Mouse (Mus musculus) C2C12 (cell line): Measurements from ENCODE around the gene Bfsp2.

Source experiments
- CEBPB ChIP-seq: IDR thresholded peaks from one replicate; pipeline ENCODE4 v1.6.1; 2011; ENCODE audit warnings: low read depth, mild to moderate bottlenecking, control low read depth, moderate library complexity
- CTCF ChIP-seq: IDR thresholded peaks from one replicate; pipeline ENCODE4 v1.5.1; 2011; ENCODE audit not compliant: control insufficient read depth, insufficient read depth, insufficient read length
- FOSL1 ChIP-seq: IDR thresholded peaks from one replicate; pipeline ENCODE4 v1.8.0; 2011; ENCODE audit warnings: mild to moderate bottlenecking, low read length; ENCODE audit not compliant: poor library complexity, insufficient read depth, severe bottlenecking
- MAX ChIP-seq: IDR thresholded peaks from one replicate; pipeline ENCODE4 v1.6.1; 2011; ENCODE audit warnings: mild to moderate bottlenecking, control low read depth
- MYOD1 ChIP-seq: IDR thresholded peaks from one replicate; pipeline ENCODE4 v1.6.1; 2011; ENCODE audit warnings: low read depth; ENCODE audit not compliant: control insufficient read depth, insufficient read length
- USF1 ChIP-seq: IDR thresholded peaks from one replicate; pipeline ENCODE4 v1.6.1; 2011; ENCODE audit warnings: low read depth, mild to moderate bottlenecking, control low read depth, moderate library complexity

DNA sequence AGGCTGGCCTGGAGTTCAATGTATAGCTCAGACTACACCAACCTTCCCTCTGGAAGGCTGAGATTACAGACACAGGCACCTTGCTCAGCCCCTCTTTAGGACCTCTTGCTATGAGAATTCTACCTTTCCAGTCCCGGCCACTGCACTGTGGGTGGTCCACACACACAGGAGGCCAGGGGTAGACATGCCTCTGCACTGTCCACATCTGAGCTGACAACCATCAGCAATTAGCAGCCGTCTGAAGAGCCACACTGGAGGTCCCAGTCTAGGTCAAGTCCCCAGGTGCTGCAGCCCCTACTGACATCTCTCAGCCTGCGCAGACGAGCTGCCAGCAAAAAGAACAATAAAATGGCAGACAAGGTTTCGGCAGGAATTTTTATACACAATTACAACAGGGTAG lies 93.6 kb downstream of the Bfsp2 start:
- no peak for TF ChIP-seq USF1
- TF ChIP-seq MAX, result no peak
- TF ChIP-seq CTCF, result no peak
- no peak for TF ChIP-seq CEBPB
- TF ChIP-seq MYOD1, result no peak
- TF ChIP-seq FOSL1, result no peak
